Comparison of ENCODE assay signal across 15 mouse cellular contexts in genomic region chr4:145851421-145851820, GRCm38 (mm10). TPM values are rescaled to one million over a fixed set of nuclear protein-coding genes. Genes with fewer than 3 reads are reported as not detected.
"Had no signal": no experiment of that assay in that cellular context is flagged by ENCODE, and none has a peak within 500 bp of the region (broad histone marks: within the 10 kb centered on the region; RNA-seq: fewer than 3 reads in every experiment).

No protein-coding gene starts in this region.

RNA-seq across cellular contexts. Expression of gene Zfp986, which starts 17.2 kb away (rescaled TPM):
- total RNA-seq: neutrophil, adult 5-6 weeks had no signal
- polyA plus RNA-seq: kidney, embryonic 15.5 days; limb, embryonic 10.5 days; limb, embryonic 13.5 days; liver, embryonic 12.5 days; liver, embryonic 16.5 days; lung, embryonic 14.5 days; lung, postnatal 0 days; macrophage; midbrain, embryonic 12.5 days; midbrain, embryonic 15.5 days; myocyte; neural tube, embryonic 13.5 days; stomach, embryonic 15.5 days; testis, adult 2 months had no signal
